Mouse (Mus musculus) MEL (cell line): ENCODE data around the gene Gm45234. TPM values are rescaled to one million over a fixed set of nuclear protein-coding genes. Genes with fewer than 3 reads are reported as not detected.

ENCODE experiments used
- DNase-seq: peaks from one replicate; pipeline ENCODE4 v3.0.0; 2011; ENCODE audit warnings: low read depth, low spot score
- H3K27ac ChIP-seq: 2 replicates; pipeline ENCODE4 v1.5.1; 2012; ENCODE audit warnings: low read depth, mild to moderate bottlenecking, control low read depth, low read length, moderate library complexity; ENCODE audit not compliant: control insufficient read depth
- H3K27me3 ChIP-seq, 2 experiments: fragments of 150-350 bp in 1 of 2; sonication (generic) in 1 of 2; 2 replicates each; pipeline ENCODE4 v1.6.1; 2012; ENCODE audit warnings: low read length in 2 of 2, mild to moderate bottlenecking in 2 of 2, improper control_type of control experiment in 1 of 2, moderate library complexity in 1 of 2; ENCODE audit not compliant: insufficient read depth in 2 of 2, control insufficient read depth in 1 of 2
- H3K36me3 ChIP-seq, 2 experiments: 2 replicates each; pipeline ENCODE4 v1.6.1; 2012 to 2014; ENCODE audit warnings: low read length in 2 of 2, improper control_type of control experiment in 1 of 2, inconsistent platforms in 1 of 2, mild to moderate bottlenecking in 1 of 2; ENCODE audit not compliant: insufficient read depth in 2 of 2, control insufficient read depth in 1 of 2
- H3K4me1 ChIP-seq, 2 experiments: fragments of 150-350 bp in 1 of 2; sonication (generic) in 1 of 2; 2 replicates each; pipeline ENCODE4 v1.6.1; 2012; ENCODE audit warnings: low read length in 2 of 2, improper control_type of control experiment in 1 of 2, mild to moderate bottlenecking in 1 of 2; ENCODE audit not compliant: insufficient read depth in 2 of 2, control insufficient read depth in 1 of 2
- H3K4me3 ChIP-seq, 2 experiments: fragments of 150-350 bp in 1 of 2; sonication (generic) in 1 of 2; 2 replicates each; pipeline ENCODE4 v1.5.1; 2012; ENCODE audit warnings: low read depth in 2 of 2, low read length in 2 of 2, mild to moderate bottlenecking in 2 of 2, moderate library complexity in 2 of 2, control low read depth in 1 of 2, improper control_type of control experiment in 1 of 2; ENCODE audit not compliant: control insufficient read depth in 1 of 2, insufficient read depth in 1 of 2
- H3K79me2 ChIP-seq: 2 replicates; pipeline ENCODE4 v1.6.1; 2012; ENCODE audit warnings: mild to moderate bottlenecking, low read length, moderate library complexity; ENCODE audit not compliant: control insufficient read depth, poor library complexity, insufficient read depth
- H3K9ac ChIP-seq: 2 replicates; pipeline ENCODE4 v1.6.1; 2012; ENCODE audit warnings: low read depth, mild to moderate bottlenecking, control low read depth, low read length, moderate library complexity; ENCODE audit not compliant: control insufficient read depth, poor library complexity, severe bottlenecking
- H3K9me3 ChIP-seq: fragments of 150-350 bp; sonication (generic); replicated peaks from 2 replicates; pipeline ENCODE4 v1.6.1; 2012; ENCODE audit warnings: mild to moderate bottlenecking, low read length, improper control_type of control experiment, moderate library complexity; ENCODE audit not compliant: insufficient read depth
- BHLHE40 ChIP-seq: IDR thresholded peaks from 2 replicates; pipeline ENCODE4 v1.6.1; 2012; ENCODE audit warnings: low read depth, mild to moderate bottlenecking, inconsistent platforms, low read length, improper control_type of control experiment, borderline replicate concordance
- CHD1 ChIP-seq: IDR thresholded peaks from 2 replicates; pipeline ENCODE4 v1.6.1; 2012; ENCODE audit warnings: low read depth, mild to moderate bottlenecking, inconsistent platforms, low read length, improper control_type of control experiment
- CHD2 ChIP-seq: IDR thresholded peaks from 2 replicates; pipeline ENCODE4 v1.6.1; 2011; ENCODE audit warnings: low read length, improper control_type of control experiment
- CTCF ChIP-seq, 3 experiments: IDR thresholded peaks in 2 of 3; conservative IDR thresholded peaks in 1 of 3; 2 replicates each; pipeline ENCODE4 v1.5.1; 2011 to 2012; ENCODE audit warnings: low read length in 3 of 3, low read depth in 2 of 3, mild to moderate bottlenecking in 2 of 3, improper control_type of control experiment in 1 of 3, inconsistent platforms in 1 of 3, mixed read lengths in 1 of 3, moderate library complexity in 1 of 3; ENCODE audit not compliant: control insufficient read depth in 1 of 3, insufficient read depth in 1 of 3, poor library complexity in 1 of 3, severe bottlenecking in 1 of 3
- E2F4 ChIP-seq: IDR thresholded peaks from 2 replicates; pipeline ENCODE4 v1.6.1; 2011; ENCODE audit warnings: low read depth, low read length, improper control_type of control experiment, borderline replicate concordance
- ELF1 ChIP-seq: IDR thresholded peaks from 2 replicates; pipeline ENCODE4 v1.6.1; 2014; ENCODE audit warnings: low read depth, mild to moderate bottlenecking, inconsistent platforms, low read length, improper control_type of control experiment, moderate library complexity
- GABPA ChIP-seq: IDR thresholded peaks from 2 replicates; pipeline ENCODE4 v1.6.1; 2012; ENCODE audit warnings: low read depth, mild to moderate bottlenecking, inconsistent platforms, low read length, improper control_type of control experiment, moderate library complexity
- GATA1 ChIP-seq: IDR thresholded peaks from 2 replicates; pipeline ENCODE4 v1.6.1; 2011; ENCODE audit warnings: low read depth, low read length, improper control_type of control experiment
- HCFC1 ChIP-seq: IDR thresholded peaks from 2 replicates; pipeline ENCODE4 v1.6.1; 2012; ENCODE audit warnings: low read depth, mild to moderate bottlenecking, inconsistent platforms, low read length, improper control_type of control experiment, moderate library complexity
- JUND ChIP-seq: IDR thresholded peaks from 2 replicates; pipeline ENCODE4 v1.6.1; 2011; ENCODE audit warnings: low read depth, mild to moderate bottlenecking, improper control_type of control experiment, low read length
- KAT2A ChIP-seq: conservative IDR thresholded peaks from 2 replicates; pipeline ENCODE4 v1.6.1; 2012; ENCODE audit warnings: low read depth, low read length, improper control_type of control experiment, inconsistent platforms
- MAFK ChIP-seq: IDR thresholded peaks from 2 replicates; pipeline ENCODE4 v1.6.1; 2011; ENCODE audit warnings: low read depth, mild to moderate bottlenecking, low read length, improper control_type of control experiment, borderline replicate concordance
- MAZ ChIP-seq: IDR thresholded peaks from 2 replicates; pipeline ENCODE4 v1.6.1; 2012; ENCODE audit warnings: low read depth, mild to moderate bottlenecking, inconsistent platforms, low read length, improper control_type of control experiment
- MEF2A ChIP-seq: IDR thresholded peaks from 2 replicates; pipeline ENCODE4 v1.6.1; 2014; ENCODE audit warnings: low read depth, mild to moderate bottlenecking, inconsistent platforms, low read length, improper control_type of control experiment; ENCODE audit not compliant: poor library complexity, insufficient replicate concordance, severe bottlenecking; ENCODE audit errors: extremely low read depth
- MXI1 ChIP-seq: IDR thresholded peaks from 2 replicates; pipeline ENCODE4 v1.6.1; 2011; ENCODE audit warnings: mild to moderate bottlenecking, low read depth, low read length, improper control_type of control experiment
- MYB ChIP-seq: IDR thresholded peaks from 2 replicates; pipeline ENCODE4 v1.6.1; 2011; ENCODE audit warnings: mild to moderate bottlenecking, low read depth, low read length, improper control_type of control experiment
- MYC ChIP-seq: IDR thresholded peaks from 2 replicates; pipeline ENCODE4 v1.6.1; 2011; ENCODE audit warnings: low read depth, mild to moderate bottlenecking, low read length, improper control_type of control experiment, moderate library complexity
- NELFE ChIP-seq: IDR thresholded peaks from 2 replicates; pipeline ENCODE4 v1.6.1; 2011; ENCODE audit warnings: low read depth, low read length, improper control_type of control experiment
- NRF1 ChIP-seq: IDR thresholded peaks from 2 replicates; pipeline ENCODE4 v1.6.1; 2014; ENCODE audit warnings: low read depth, mild to moderate bottlenecking, inconsistent platforms, low read length, improper control_type of control experiment, moderate library complexity; ENCODE audit not compliant: poor library complexity, insufficient read depth, severe bottlenecking
- POLR2A ChIP-seq, 2 experiments: IDR thresholded peaks; 2 replicates each; pipeline ENCODE4 v1.6.1; 2011 to 2012; ENCODE audit warnings: low read length in 2 of 2, mild to moderate bottlenecking in 2 of 2, control low read depth in 1 of 2, improper control_type of control experiment in 1 of 2, low read depth in 1 of 2, moderate library complexity in 1 of 2; ENCODE audit not compliant: control insufficient read depth in 1 of 2, insufficient read depth in 1 of 2, poor library complexity in 1 of 2
- POLR2AphosphoS5 ChIP-seq: IDR thresholded peaks from 2 replicates; pipeline ENCODE4 v1.6.1; 2012; ENCODE audit warnings: low read depth, borderline replicate concordance, mild to moderate bottlenecking, inconsistent platforms, low read length, moderate library complexity, mixed read lengths
- RAD21 ChIP-seq: IDR thresholded peaks from 2 replicates; pipeline ENCODE4 v1.6.1; 2011; ENCODE audit warnings: mild to moderate bottlenecking, low read depth, low read length, improper control_type of control experiment
- RCOR1 ChIP-seq: IDR thresholded peaks from 2 replicates; pipeline ENCODE4 v1.6.1; 2012; ENCODE audit warnings: low read depth, mild to moderate bottlenecking, inconsistent platforms, low read length, improper control_type of control experiment
- SIN3A ChIP-seq: IDR thresholded peaks from 2 replicates; pipeline ENCODE4 v1.6.1; 2012; ENCODE audit warnings: low read length, improper control_type of control experiment, inconsistent platforms
- SMC3 ChIP-seq: IDR thresholded peaks from 2 replicates; pipeline ENCODE4 v1.6.1; 2011; ENCODE audit warnings: low read depth, low read length, improper control_type of control experiment
- TAL1 ChIP-seq: IDR thresholded peaks from 2 replicates; pipeline ENCODE4 v1.6.1; 2012; ENCODE audit warnings: mild to moderate bottlenecking, inconsistent platforms, low read length, moderate library complexity, mixed read lengths
- TBP ChIP-seq: IDR thresholded peaks from 2 replicates; pipeline ENCODE4 v1.8.0; 2011; ENCODE audit warnings: low read depth, low read length, improper control_type of control experiment
- TCF12 ChIP-seq: IDR thresholded peaks from 2 replicates; pipeline ENCODE4 v1.6.1; 2014; ENCODE audit warnings: low read depth, mild to moderate bottlenecking, inconsistent platforms, low read length, improper control_type of control experiment, moderate library complexity
- UBTF ChIP-seq: IDR thresholded peaks from 2 replicates; pipeline ENCODE4 v1.6.1; 2012; ENCODE audit warnings: low read depth, mild to moderate bottlenecking, inconsistent platforms, low read length, improper control_type of control experiment, moderate library complexity, borderline replicate concordance; ENCODE audit not compliant: insufficient read depth
- USF1 ChIP-seq: IDR thresholded peaks from 2 replicates; pipeline ENCODE4 v1.6.1; 2014; ENCODE audit warnings: low read depth, mild to moderate bottlenecking, inconsistent platforms, low read length, improper control_type of control experiment, moderate library complexity
- USF2 ChIP-seq, 2 experiments: IDR thresholded peaks; 2 replicates each; pipeline ENCODE4 v1.6.1; 2011 to 2012; ENCODE audit warnings: improper control_type of control experiment in 2 of 2, low read length in 2 of 2, borderline replicate concordance in 1 of 2, inconsistent platforms in 1 of 2, low read depth in 1 of 2, mild to moderate bottlenecking in 1 of 2; ENCODE audit not compliant: insufficient read depth in 1 of 2
- ZC3H11A ChIP-seq: IDR thresholded peaks from 2 replicates; pipeline ENCODE4 v1.6.1; 2012; ENCODE audit warnings: low read depth, mild to moderate bottlenecking, inconsistent platforms, low read length, improper control_type of control experiment
- ZKSCAN1 ChIP-seq: IDR thresholded peaks from 2 replicates; pipeline ENCODE4 v1.6.1; 2012; ENCODE audit warnings: low read depth, mild to moderate bottlenecking, inconsistent platforms, low read length, improper control_type of control experiment, moderate library complexity
- ZMIZ1 ChIP-seq: IDR thresholded peaks from 2 replicates; pipeline ENCODE4 v1.6.1; 2012; ENCODE audit warnings: low read depth, mild to moderate bottlenecking, inconsistent platforms, low read length, improper control_type of control experiment, moderate library complexity
- ZNF384 ChIP-seq: IDR thresholded peaks from 2 replicates; pipeline ENCODE4 v1.6.1; 2012; ENCODE audit warnings: low read depth, mild to moderate bottlenecking, inconsistent platforms, low read length, improper control_type of control experiment
- polyA plus RNA-seq, 2 experiments: library from polyadenylated mRNA; stranded (reverse) in 1 of 2; unstranded in 1 of 2; fragments of >175 nt in 1 of 2; fragments of >200 nt in 1 of 2; gene quantifications; 2 replicates each; pipeline versions ENCODE4 v1.2.1 to v1.2.4; 2012; ENCODE audit warnings: low replicate concordance in 2 of 2, low read depth in 1 of 2; ENCODE audit not compliant: insufficient read length in 2 of 2, insufficient read depth in 1 of 2, missing spikeins in 1 of 2
- total RNA-seq: library from RNA; depleted of rRNA; stranded (reverse); fragments of 300-350 nt; gene quantifications from 2 replicates; pipeline ENCODE4 v1.2.3, GENCODE M21; 2012

The Gm45234 gene
- total and polyA plus RNA-seq, 3 experiments, result 0.15 TPM; not detected in 2

DNA sequence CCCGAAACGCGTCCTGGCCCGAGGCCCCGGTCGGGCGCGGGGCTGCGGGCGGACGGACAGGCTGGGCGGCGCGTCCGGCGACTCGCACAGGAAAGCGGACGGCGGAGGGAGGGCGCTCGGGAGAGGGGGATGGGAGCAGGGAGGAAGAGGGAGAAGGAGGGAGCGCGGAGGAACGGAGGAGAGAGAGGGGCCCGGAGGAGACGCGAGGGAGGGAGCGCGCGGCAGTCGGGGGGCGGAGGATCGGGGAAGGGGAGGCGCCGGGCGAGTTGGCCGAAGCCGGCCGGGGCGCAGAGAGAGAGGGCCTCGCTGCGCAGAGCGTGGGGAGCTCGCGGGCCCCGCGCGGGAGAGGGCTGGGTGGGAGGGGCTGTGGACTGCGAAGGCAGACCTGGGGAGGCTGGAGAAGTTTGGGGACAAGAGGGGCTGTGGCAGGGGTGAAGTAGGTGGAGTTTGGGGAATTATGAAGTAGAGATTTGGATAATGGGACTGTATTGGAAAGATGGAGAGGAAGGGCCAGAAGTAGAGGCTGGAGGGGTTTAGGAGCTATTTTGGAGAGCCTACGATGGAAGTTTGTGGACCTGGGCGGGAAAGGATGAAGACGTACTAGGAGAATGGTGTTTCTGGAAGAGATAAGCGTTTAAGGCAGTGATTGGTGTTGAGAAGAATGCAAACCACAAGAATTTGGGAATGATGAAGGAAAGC, 980 bp upstream of the Gm45234 start:
- Histone ChIP-seq H3K79me2 (peaks cover 14% of the 10 kb centered on the region), H3K27ac (peak overlapping the region; percentile 38), H3K9me3 (no peaks in the 10 kb centered on the region), H3K4me3 (peak overlapping the region; percentile 62 to 67), H3K4me1 (peaks cover 2 to 32% of the 10 kb centered on the region in 2 experiments; a peak in 3 of 4 replicates), H3K27me3 (no peaks in the 10 kb centered on the region), H3K36me3 (peaks cover 0 to 2% of the 10 kb centered on the region in 2 experiments; a peak in 1 of 4 replicates), H3K9ac (peak overlapping the region; percentile 91)
- peak; percentile 64 for DNase-seq
- TF ChIP-seq RAD21 (no peak), GABPA (no peak), TBP (no peak), ZNF384 (no peak), TAL1 (no peak), TCF12 (0 out of 2 replicates have a peak, but pooled peaks have one; percentile 25), USF1 (no peak), ZMIZ1 (peak; percentile 26; the same call in 1 of the 2 replicates), MEF2A (no peak), SMC3 (no peak), CHD1 (no peak), NRF1 (no peak), JUND (no peak), MAFK (no peak), NELFE (no peak; the same call in 1 of the 2 replicates), USF2 (IDR thresholded peaks at IDR 0.05; ENCODE audit: borderline replicate concordance in 1 of 2, insufficient read depth in 1 of 2, low read depth in 1 of 2, low read length in 2 of 2) (no peak), MAZ (peak; percentile 91), KAT2A (no peak), ZKSCAN1 (no peak), ELF1 (no peak), RCOR1 (no peak), UBTF (0 out of 2 replicates have a peak, but pooled peaks have one; percentile 36), ZC3H11A (no peak), MYB (no peak), POLR2A (IDR thresholded peaks at IDR 0.05; ENCODE audit: control insufficient read depth in 1 of 2, insufficient read depth in 1 of 2, low read depth in 1 of 2, low read length in 2 of 2, poor library complexity in 1 of 2) (peak; percentile 22 to 47; a peak in 2 of 4 replicates), MXI1 (0 out of 2 replicates have a peak, but pooled peaks have one; percentile 38), SIN3A (0 out of 2 replicates have a peak, but pooled peaks have one; percentile 34), E2F4 (no peak), HCFC1 (peak; percentile 53; the same call in 1 of the 2 replicates), MYC (no peak), CTCF (IDR thresholded peaks at IDR 0.05 in 2 of 3, conservative IDR thresholded peaks at IDR 0.05 in 1 of 3; ENCODE audit: control insufficient read depth in 1 of 3, insufficient read depth in 1 of 3, low read depth in 2 of 3, low read length in 3 of 3, poor library complexity in 1 of 3, severe bottlenecking in 1 of 3) (no peak), GATA1 (peak; percentile 12; the same call in 1 of the 2 replicates), POLR2AphosphoS5 (no peak), BHLHE40 (no peak), CHD2 (no peak)
